Mouse (Mus musculus) cerebellum, postnatal 25 days (tissue): Measurements from ENCODE around the gene Myo9a.

Experiments used
- DNase-seq, 2 experiments: peaks; one replicate each; pipeline ENCODE4 v3.0.0; 2021; ENCODE audit warnings: mixed read lengths in 2 of 2

The Myo9a gene

DNA sequence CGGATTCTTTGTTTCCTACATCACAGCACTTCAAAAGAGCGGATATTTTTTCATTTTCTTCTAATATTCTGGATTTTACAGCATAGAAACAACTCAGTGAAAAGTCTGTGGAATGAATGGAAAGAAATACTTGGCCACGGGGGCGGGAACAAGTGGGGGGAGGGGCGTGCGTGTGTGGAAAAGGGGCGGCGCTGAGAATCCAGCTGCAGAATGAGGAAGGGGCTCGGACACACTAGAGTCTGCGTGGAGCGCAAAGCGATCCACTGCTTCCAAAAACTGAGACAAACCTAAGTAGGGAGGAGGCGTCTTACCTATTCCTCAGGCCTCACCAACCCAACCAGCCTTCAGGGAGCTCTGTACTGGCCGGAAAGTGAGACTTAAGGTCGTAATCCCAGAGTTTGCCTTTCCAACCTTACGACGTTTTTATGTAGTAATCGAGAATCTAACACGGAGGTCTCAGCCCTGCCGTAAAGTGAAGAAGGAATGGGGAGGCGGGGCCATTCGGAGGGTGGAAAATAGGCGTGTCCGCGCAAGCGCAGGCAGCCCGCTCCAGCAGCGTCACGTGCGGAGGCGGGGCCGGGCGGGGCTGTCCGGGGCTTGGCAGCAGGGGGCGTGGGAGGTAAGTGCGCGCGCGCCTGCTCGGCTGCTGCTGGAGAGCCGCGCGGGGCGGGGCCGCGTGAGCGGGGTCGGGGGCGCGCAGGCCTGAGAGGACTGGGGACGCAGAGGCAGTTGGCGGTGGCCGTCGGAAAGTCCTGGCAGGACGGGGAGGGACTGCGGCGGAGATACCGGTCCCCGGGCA is at the start of gene Myo9a, which contains the start of gene Senp8:
TSS of gene Myo9a (plus strand) at position 630 of the 799 bp plus-strand sequence.
TSS of gene Senp8 (minus strand) at position 444 of the 799 bp plus-strand sequence.
- peak; percentile 100 for DNase-seq

- peak in 1 of 2 experiments; percentile 26 for DNase-seq
Measured at GRCm38 (mm10) chr9:59701094-59701493, 49.6 kb upstream of the Myo9a start.

DNA sequence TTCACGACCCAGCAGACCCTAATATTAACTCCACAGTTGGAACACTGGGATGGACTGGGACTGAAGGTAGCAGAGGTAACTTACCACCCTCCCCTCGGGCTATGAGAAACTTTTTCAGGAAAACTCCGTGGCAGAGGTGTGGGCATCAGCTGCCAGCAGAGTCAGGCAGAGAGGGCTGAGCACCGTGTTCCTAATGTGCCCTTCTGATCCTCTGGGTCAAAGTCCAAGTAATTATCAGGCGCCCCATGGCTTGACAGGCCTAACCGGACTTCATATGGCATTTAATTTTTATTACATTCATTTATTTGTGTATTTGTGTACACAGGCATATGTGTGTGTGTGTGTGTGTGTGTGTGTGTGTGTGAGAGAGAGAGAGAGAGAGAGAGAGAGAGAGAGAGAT is 47.6 kb upstream of the Myo9a start:
- DNase-seq, result no peak

DNA sequence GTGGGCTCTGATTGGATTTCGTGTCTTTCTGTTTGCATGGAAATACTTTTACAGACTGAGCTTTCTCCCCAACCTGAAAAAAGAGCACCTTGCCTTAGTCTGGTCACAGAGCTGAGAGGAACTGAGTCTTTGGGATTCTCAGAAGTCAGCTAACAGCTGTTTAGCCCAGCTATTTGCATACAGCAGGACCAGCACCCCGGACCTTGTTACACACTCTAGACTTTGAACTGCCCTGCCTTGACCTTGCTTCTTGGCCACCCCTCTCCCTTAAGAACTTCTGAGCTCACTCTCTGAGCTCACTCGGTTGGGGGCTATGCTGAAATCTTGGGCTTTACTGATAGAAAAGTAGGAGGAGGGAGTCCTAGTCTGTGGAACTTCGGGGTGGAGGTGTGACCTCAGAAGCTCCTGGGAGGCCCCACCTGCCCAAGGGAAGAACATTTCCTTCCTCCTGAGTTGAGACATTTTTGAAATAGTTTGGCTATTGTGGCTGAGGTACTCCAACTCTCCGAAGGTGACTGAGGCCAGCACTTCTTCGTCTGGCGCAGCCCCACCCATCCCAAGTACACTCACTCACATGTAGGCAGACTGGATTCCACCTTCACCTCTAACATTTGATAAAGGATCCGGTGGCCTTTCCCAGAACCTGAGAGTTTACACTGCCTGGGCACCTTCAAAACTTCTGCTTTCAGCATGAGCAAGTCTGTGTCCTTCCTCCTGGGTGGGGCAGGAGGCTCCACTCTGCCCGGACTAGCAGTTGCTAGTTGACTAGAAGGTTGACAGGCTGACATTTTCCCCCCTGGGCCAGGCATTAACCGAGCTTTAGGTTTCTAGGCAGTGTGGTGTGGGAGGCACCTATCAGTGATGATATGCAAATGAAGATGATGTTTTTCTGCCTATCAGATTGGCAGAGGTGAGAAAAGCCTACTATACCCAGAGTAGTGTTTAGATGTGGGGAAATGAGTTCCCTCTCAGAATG is 43.6 kb upstream of the Myo9a start:
- DNase-seq, result no peak

DNA sequence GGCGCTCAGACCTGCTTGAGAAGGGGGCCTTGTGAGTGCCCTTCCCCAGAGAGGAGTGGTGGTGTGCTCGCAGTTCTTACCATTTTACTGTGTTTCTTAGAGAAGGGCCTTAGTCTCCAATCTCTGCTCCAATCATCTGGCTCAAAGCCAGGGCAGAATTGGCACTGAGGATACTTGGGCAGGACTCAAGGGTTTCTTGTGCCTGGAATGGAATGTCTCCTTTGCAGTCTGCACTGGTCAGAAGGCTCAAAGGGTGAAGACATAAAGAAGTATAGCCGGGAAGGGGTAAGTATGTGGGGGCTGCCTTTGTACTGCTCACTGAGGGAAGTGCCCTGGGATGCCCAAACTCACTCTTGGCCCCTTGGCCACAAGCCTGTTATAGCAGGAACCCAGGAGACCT is 41.5 kb upstream of the Myo9a start:
- DNase-seq, result peak in 1 of 2 experiments; percentile 18

DNA sequence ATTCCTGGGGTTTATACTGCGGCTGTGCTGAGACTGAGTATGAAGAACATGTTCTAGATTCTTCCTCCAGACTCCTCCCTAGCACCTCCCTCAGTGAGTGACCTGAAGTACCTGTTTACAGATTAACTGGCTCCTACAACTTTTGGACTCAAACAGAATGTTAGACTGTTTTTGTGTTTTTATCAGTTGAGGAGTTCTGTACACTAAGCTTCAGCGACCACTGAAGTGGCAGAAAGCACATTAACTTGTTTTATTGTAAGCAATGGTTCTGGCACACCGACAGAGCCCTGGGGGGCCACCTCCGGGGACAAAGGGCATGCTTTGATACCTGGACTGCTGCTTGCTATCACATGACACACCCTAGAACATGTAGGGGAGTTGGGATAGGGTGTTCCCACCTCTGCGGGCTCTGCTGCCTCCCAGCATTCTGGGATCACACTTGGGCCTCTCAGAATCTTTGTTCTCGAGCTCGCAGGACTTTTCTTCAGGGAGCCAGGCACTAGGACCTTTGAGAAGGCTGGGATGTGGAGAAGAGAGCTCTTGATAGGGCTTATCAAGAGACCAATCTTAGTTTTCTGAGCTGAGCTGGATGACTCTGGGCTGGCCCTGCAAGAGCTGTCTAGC is 34.3 kb upstream of the Myo9a start:
- no peak for DNase-seq

- no peak for DNase-seq
Measured at GRCm38 (mm10) chr9:59718237-59718636, 32.5 kb upstream of the Myo9a start.

DNA sequence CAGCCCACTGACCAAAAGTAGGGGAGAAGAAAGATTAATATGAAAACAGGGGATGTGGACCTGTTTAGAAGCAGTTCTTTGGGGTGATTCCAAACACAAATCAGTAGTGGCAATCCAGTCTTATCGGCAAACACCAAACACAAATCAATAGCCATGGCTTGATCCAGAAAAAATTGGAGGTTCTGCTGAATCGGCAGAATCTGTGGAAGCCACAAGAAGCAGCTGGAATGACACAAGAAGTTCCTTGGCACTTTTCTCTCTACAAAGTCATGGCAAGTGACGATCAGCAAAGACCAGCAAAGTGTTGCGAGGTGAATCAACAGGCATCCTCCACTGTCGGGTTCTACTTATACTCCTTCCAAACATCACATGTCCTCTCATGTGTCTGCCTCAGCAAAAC is 29.6 kb upstream of the Myo9a start:
- no peak for DNase-seq

DNA sequence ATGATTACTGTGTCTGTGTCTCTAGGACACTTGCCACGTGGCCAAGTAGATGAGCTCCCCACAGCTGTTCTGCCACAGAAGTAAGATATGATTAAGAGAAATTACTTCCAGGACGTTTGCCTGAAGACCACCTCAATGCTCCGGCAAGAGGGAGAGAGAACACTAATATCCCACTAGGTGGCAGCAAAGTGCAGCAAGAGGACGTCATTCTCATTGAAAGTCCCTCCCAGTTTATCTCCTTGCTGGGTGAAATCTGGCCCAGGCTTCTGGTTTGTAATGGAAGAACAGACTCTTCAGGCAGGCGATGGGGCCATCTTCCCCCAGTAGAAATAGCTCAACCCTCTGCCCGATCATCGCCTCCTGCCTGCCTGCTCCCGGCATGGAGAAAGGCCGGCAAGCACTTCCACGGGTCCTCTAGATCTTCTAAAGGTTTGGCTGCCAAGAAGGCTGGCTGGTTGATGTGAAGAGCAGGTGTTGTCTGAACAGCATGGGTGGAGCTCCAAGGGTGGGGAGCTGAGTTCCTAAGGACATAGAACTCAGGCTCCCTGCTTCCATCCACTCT is 27.5 kb upstream of the Myo9a start:
- DNase-seq, result peak; percentile 75 to 78

GRCm38 (mm10) chr9:59723791-59724442 is 26.8 kb upstream of the Myo9a start:
- peak; percentile 47 to 55 for DNase-seq

- no peak for DNase-seq
Measured at GRCm38 (mm10) chr9:59725515-59725914, 25.2 kb upstream of the Myo9a start.

DNA sequence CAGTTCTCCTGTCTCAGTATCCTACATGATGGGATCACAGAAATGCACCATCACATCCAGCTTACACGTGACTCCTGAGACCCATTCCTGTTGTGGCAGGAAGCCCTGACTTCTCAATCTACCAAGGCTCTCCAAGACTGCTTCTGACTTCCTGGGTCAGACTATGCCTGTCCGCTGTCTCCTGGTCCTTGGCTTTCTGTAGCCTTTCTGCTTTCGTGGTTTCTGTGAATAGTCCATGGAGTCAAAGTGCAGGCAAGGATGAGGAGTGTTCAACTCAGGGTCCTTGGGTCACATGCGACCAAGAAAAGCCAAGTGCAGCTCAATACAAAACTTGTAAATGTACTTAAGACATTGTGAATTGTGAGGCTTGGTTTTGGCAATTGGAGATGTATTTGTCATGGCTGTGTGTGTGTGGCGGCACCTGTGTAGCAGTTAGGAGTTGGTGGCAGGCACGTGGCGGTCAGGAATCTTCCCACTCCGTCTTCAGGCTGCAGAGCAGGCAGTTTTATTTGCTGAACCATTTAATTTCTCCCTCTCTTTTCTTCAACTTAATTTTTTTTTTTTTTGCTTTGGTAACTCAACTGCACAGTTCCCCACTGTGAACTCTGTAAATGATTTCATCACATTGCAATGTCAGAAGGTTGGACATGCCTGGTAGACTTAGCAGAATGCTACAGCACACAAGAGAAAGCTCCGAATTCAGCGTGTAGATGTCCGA is 23.0 kb upstream of the Myo9a start:
- no peak for DNase-seq

DNA sequence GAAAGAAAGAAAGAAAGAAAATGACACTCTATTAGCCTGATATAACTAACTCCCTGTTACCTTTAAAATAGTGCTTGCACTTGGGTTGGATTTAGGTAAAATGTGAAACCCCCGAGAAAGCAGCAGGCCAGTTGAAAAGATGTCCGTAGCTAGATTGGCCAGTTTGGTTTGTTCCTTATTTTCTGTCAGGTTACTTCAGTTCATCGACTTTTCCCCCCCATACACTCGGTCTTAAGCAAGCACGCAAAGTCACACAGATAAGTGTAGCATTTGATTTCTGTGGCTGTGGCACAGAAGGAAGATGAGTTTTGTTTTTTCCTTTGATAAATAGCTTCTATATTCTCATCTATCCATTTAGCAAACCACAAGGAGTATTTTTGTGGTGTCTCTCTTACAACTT is 19.6 kb upstream of the Myo9a start:
- no peak for DNase-seq

DNA sequence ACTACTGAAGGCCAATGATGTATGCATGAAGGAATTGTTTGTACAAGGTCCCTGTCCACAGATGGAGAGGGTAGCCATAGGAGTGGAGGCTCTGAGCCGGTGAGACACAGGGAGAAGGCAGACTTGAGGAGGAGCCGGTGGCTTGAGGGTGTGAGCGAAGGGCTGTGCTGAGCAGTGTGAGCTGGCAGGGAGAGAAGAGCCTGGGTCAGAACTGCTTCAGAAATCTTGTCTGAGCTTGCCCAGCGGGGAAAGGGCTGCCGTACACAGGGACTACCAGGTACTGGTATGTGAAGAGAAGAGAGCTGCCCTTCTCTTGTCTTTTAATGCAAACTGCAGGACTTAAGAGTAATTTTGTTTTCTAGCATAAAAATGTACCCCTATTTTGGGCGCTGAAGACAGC is 17.6 kb upstream of the Myo9a start:
- DNase-seq, result no peak

DNA sequence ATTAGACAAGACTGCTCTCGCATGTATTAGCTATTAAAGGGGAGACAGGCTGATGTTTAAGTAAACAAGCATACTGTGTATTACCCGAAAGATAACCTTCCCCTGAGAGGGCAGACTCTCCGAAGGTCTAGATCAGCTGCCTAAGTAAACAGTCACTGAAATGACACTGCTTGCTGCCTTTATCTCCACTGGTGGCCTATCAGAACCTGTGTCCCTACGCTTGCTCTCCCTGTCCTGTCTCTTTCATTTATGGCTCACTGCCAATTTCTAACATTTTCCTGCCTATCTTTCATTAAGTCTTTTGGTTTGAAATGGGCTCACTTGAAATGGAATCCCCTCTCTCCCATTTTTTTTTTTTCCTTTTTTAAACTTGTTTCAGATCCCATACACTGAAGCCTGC is 15.3 kb upstream of the Myo9a start:
- no peak for DNase-seq

DNA sequence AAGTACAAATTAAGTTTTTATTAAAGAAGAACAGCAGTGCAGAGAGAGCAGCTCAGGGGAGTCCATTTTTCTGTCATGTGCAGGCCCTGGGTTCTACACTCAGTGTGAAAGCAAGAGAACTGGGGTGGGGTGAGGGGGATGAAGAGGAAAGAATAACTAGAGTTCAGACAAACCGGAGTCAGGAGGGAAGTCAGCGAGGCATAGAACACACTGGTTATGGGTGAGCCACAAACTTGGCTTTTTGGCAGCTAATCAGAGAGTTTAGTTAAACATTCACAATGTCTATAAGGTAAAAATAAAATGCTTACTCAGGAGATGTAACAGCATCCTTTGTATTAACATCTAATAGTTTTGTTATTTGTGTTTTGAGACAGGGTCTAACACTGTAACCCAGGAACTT is 10.1 kb upstream of the Myo9a start:
- no peak for DNase-seq

DNA sequence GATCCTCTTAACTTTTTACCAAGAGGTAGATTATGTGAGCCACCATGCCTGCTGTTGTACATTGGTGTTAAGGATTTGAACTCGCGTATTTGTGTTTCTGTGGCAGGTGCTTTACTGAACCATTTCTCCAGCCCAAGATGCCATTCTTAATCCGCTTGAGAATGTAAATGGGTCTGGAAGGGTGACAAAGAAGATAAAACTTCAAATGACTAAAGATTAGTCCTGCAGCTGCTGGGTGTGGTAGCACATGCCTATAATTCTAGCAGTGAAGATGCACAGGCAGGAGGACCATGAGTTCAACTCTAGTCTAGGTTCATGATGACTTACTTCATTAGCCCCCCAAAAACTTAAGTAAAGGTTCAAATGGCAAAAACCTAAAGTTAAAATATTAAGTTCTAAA is 6.8 kb upstream of the Myo9a start:
- no peak for DNase-seq

GRCm38 (mm10) chr9:59748387-59748786 is 2.3 kb upstream of the Myo9a start:
- no peak for DNase-seq

DNA sequence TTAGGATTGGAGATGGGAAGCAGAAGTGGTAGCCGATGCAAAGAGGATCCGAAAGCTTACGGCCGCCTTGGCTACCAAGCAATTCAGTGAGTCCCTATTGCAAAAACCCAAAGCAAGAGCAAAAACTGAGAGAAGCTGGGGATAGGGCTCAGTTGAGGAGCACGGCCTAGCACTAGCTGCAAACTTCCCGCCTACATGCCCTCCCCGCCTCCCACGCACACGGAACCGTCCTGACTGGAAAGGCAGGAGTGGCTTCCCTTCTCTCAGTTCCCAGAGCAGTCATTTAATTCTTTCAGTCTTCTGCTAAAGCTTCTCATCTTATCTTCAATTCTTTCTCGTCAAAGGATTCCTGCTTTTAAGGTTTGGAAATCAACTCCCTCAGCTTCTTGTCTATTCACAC is 1.7 kb upstream of the Myo9a start:
- peak in 1 of 2 experiments; percentile 15 for DNase-seq

DNA sequence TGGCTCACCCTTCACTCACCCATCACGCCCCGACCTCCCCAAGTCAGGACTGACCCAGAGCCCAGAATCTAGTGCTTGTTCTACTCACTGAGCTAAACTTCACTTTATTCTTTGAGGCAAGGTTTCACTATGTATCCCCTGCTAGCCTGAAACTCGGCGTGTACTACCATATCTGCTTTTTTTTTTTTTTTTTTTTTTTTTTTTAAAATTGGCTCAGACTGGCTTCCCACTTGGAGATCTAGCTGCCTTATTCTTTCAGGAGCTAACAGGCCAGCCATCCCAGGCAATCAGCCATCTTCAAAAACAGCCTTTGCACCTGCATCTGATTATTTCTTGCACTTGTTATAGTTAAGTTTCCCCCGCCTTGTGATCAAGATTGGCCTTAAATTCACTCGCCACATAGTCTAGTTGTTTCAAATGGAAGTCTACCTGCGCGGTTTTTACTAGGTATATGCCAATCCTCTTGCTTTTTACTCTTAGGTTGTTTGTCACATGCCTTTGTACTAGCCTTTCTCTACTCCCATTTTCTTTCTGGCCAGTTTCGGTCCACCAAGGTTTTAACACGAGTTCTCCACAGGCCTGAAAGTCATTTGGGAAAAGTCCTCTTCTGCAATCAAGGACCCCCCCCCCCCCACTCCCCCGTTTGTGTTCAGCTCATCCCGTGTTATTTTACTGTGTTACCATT is 973 bp upstream of the Myo9a start:
- no peak for DNase-seq

GRCm38 (mm10) chr9:59751066-59751581 is 428 bp downstream of the Myo9a start:
- peak in 1 of 2 experiments; percentile 84 for DNase-seq
